Mouse (Mus musculus) brain, embryonic 14.5 days (tissue): ENCODE data around the gene Cacna2d3.

Experiments
- CTCF ChIP-seq: fragments of 200-500 bp; IDR thresholded peaks from 2 replicates; pipeline ENCODE4 v1.5.1; 2012; ENCODE audit warnings: inconsistent platforms, mild to moderate bottlenecking, moderate library complexity, borderline replicate concordance; ENCODE audit not compliant: insufficient read depth, insufficient read length; ENCODE audit errors: extremely low read depth
- POLR2A ChIP-seq: fragments of 200-500 bp; IDR thresholded peaks from 2 replicates; pipeline ENCODE4 v1.6.1; 2012; ENCODE audit warnings: mild to moderate bottlenecking, inconsistent platforms, borderline replicate concordance; ENCODE audit not compliant: poor library complexity, insufficient read depth, insufficient read length, severe bottlenecking; ENCODE audit errors: extremely low read depth

DNA sequence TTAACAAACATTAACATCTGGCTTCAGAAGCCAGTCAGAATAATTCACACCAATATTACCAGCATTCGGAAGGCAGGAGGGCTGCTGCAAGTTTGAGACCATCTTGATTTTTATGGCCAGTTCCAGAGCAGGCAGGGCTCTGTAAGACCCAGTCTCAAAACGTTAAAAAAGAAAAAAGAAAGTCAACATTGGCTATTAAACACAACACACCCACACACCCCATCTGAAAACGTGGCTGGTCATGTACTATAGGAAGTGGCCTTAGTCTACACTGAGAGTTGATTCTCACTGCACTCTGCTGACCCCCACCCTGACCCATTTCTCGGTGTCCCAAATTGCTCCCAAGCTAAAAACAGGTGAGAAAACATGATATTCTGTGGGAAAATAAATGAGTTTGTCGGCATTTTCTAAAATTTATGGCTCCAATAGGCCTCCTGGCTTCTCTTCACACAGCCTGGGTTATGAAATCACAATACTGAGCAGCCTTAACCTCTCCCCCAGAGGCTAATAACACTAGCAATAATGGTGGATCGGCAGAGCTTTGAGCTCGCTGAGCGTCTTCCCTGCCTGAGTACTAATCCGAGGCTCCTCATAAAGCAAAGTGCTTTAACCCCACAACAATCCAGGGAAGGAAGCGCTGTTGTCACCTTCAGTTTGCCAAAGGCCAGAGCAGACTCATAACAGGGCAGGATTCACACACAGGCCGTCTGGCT is 160.4 kb downstream of the Cacna2d3 start:
- no peak for TF ChIP-seq CTCF
- no peak for TF ChIP-seq POLR2A
